Mouse (Mus musculus) embryonic facial prominence, embryonic 12.5 days (tissue): ENCODE data around the gene Shisal2a. TPM values are rescaled to one million over a fixed set of nuclear protein-coding genes. Genes with fewer than 3 reads are reported as not detected.
A peak's percentile ranks its signal among the peaks of the same experiment; 100 is the strongest.

Source experiments
- ATAC-seq: fragments of 200-750 bp; cut with Nextera tagmentation; 2 replicates; pipeline ENCODE4 v1.8.0; 2017; ENCODE audit not compliant: insufficient number of reproducible peaks, insufficient read depth, low FRiP score, low TSS enrichment
- H3K27ac ChIP-seq: fragments of 300-500 bp; sonication (generic); 2 replicates; pipeline ENCODE4 v1.5.1; 2016; ENCODE audit warnings: mild to moderate bottlenecking
- H3K27me3 ChIP-seq: fragments of 300-500 bp; sonication (generic); 2 replicates; pipeline ENCODE4 v1.6.1; 2016; ENCODE audit warnings: mild to moderate bottlenecking, moderate library complexity
- H3K36me3 ChIP-seq: fragments of 300-500 bp; sonication (generic); 2 replicates; pipeline ENCODE4 v1.6.1; 2016; ENCODE audit warnings: mild to moderate bottlenecking
- H3K4me1 ChIP-seq: fragments of 300-500 bp; sonication (generic); 2 replicates; pipeline ENCODE4 v1.6.1; 2016
- H3K4me2 ChIP-seq: fragments of 300-500 bp; sonication (generic); replicated peaks from 2 replicates; pipeline ENCODE4 v1.6.1; 2016; ENCODE audit warnings: mild to moderate bottlenecking, moderate library complexity
- H3K4me3 ChIP-seq: fragments of 300-500 bp; sonication (generic); 2 replicates; pipeline ENCODE4 v1.5.1; 2016; ENCODE audit warnings: mild to moderate bottlenecking
- H3K9ac ChIP-seq: fragments of 300-500 bp; sonication (generic); 2 replicates; pipeline ENCODE4 v1.6.1; 2016; ENCODE audit warnings: mild to moderate bottlenecking, moderate library complexity
- H3K9me3 ChIP-seq: fragments of 300-500 bp; sonication (generic); 2 replicates; pipeline ENCODE4 v1.6.1; 2016; ENCODE audit warnings: mild to moderate bottlenecking, moderate library complexity
- WGBS: fragments of 180-500 bp; shearing (Covaris S2); methylation state at CpG from one replicate; pipeline ENCODE4 v1.1.7; 2016; 5-methylcytosine and 5-hydroxymethylcytosine counted together
- polyA plus RNA-seq: library from polyadenylated mRNA; unstranded; fragments of >200 nt; fragmentation: Nextera tagmentation; extraction: Ambion mirVana; gene quantifications from 2 replicates; pipeline ENCODE4 v1.2.1, GENCODE M21; 2016

Gene Shisal2a
- polyA plus RNA-seq, 1 experiment from 2014 or later: 13.3 TPM

GRCm38 (mm10) chr4:108332041-108332440 is 51.1 kb downstream of the Shisal2a start:
- Histone ChIP-seq H3K27me3 (no peaks in the 10 kb centered on the region), H3K36me3 (peaks cover 46% of the 10 kb centered on the region), H3K9ac (no peak overlapping the region), H3K4me2 (no peak overlapping the region), H3K4me3 (no peak overlapping the region), H3K27ac (no peak overlapping the region), H3K9me3 (no peaks in the 10 kb centered on the region), H3K4me1 (0 out of 2 replicates have a peak, but pooled peaks cover 2% of the 10 kb centered on the region)
- ATAC-seq: no peak
- 86% methylated on average over 9 of the region's 9 CpGs for WGBS

DNA sequence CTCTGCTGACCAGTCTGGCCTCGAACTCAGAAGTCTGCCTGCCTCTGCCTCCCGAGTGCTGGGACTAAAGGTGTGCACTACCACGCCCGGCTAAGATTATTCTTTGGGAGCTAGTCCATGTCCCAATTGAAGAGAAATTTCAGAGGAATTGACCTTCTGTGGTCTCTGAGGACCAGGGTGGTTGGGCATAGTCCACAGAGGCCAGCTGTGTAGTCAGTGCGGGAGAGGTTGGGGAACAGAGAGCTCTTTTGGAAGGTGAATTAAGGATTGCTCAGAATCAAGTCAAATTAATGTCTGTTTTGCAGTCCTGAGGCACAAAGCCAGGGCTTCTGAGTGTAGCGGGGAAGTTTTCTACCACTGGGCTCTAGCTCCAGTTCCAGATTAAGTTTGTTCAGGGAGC is 53.3 kb downstream of the Shisal2a start:
- 95% methylated on average over 6 of the region's 6 CpGs for WGBS
- Histone ChIP-seq H3K36me3 (peaks cover 35% of the 10 kb centered on the region), H3K27ac (no peak overlapping the region), H3K27me3 (no peaks in the 10 kb centered on the region), H3K4me3 (no peak overlapping the region), H3K9ac (no peak overlapping the region), H3K4me1 (0 out of 2 replicates have a peak, but pooled peaks cover 2% of the 10 kb centered on the region), H3K9me3 (no peaks in the 10 kb centered on the region), H3K4me2 (no peak overlapping the region)
- ATAC-seq: no peak

DNA sequence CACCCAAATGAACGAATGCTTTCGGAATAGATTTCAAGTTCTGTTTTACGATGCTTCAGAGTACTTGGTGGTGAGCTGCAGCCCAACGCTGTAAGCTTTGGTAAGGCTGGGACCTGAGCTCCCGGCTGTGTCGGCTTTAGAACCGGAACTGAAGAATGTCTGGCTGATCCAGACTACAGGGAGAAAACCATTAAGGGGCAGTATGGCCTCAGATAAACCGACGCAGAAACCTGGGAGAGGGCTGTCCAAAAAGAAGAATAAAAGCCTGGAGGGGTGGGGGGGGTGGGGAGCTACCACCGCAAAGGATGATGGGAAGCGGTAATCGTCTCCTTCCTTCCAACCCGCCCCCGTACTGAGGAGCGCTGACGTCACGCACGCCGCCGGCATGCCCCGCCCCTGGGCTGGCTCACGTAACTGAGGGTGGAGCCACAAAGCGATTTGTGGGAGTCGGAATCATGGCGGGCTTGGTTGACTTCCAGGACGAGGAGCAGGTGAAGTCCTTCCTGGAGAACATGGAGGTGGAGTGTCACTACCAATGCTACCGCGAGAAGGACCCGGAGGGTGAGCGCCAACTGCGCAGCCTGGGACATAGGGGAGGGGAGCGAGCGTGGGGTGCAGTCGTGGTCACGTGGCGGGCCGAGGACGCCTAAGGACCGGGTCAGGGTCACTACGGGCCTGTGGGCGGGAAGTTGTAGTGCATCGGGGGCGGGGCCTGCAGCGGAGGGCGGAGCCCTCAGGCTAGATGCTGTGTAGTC is 55.2 kb downstream of the Shisal2a start, which contains the start of gene Coa7:
TSS of gene Coa7 (plus strand) at position 411 of the 755 bp plus-strand sequence.
- peak within 1 kb of the TSS; percentile 79 for H3K4me3 ChIP-seq
- ATAC-seq: peak; percentile 87
- H3K9ac ChIP-seq: peak within 1 kb of the TSS; percentile 60
- peaks cover 17% of the 10 kb centered on the region for H3K36me3 ChIP-seq
- H3K4me1 ChIP-seq: 0 out of 2 replicates have a peak, but pooled peaks cover 2% of the 10 kb centered on the region
- peak within 1 kb of the TSS; percentile 93 for H3K27ac ChIP-seq
- H3K9me3 ChIP-seq: no peaks in the 10 kb centered on the region
- H3K4me2 ChIP-seq: peak within 1 kb of the TSS; percentile 60
- no peaks in the 10 kb centered on the region for H3K27me3 ChIP-seq
- WGBS: 1% methylated on average over 44 of the region's 45 CpGs

DNA sequence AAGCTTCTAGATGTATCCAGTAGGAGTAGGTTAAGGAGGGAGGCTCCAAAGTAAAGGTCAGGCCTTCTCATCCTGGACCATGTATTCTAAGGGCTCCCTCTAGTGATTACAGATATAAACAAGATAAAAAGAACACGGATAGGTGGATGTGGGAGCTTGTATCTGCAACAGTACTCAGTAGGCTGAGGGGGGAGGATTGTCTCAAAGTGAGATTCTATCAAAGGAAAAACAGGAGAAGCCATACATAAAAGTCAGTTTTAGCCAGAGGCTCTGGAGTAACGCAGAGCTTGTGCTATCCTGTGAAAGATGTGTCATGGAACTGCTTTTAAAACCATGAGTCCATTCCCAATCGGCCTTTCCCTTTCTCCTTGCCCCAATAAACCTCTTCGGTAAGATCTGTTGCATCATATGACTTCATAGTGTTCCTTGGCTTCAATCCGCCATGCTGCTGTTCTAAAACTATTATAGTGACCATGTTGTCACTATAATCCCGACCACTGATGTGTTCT is 56.0 kb downstream of the Shisal2a start:
- peaks cover 10% of the 10 kb centered on the region for H3K36me3 ChIP-seq
- H3K9ac ChIP-seq: no peak overlapping the region; the same call in 1 of the 2 replicates
- WGBS: 37% methylated on average over 6 of the region's 6 CpGs
- H3K4me2 ChIP-seq: peak overlapping the region; percentile 60
- H3K27ac ChIP-seq: peak overlapping the region; percentile 93
- H3K4me3 ChIP-seq: peak overlapping the region; percentile 79
- 0 out of 2 replicates have a peak, but pooled peaks cover 2% of the 10 kb centered on the region for H3K4me1 ChIP-seq
- no peaks in the 10 kb centered on the region for H3K27me3 ChIP-seq
- H3K9me3 ChIP-seq: no peaks in the 10 kb centered on the region
- no peak for ATAC-seq

DNA sequence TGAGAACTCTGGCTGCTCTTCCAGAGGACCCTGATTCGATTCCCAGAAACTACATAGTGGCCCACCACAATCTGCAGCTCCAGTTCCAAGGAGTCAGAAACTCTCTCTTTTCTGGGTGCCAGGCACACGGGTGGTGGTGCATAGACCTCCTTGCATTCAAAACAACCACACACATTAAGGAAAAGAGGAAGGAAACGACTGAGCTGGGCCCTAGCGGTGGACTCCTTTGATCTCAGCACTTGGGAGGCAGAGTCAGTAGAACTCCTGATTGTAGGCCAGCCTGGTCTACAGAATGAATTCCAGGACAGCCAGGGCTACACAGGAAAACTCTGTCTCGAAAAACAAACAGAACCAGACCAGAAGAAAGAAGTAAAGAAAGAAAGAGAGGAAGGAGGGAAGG is 59.6 kb downstream of the Shisal2a start:
- no peak overlapping the region for H3K27ac ChIP-seq
- no peaks in the 10 kb centered on the region for H3K27me3 ChIP-seq
- ATAC-seq: no peak
- H3K9ac ChIP-seq: no peak overlapping the region
- H3K4me1 ChIP-seq: peaks cover 1% of the 10 kb centered on the region; the same call in 1 of the 2 replicates
- no peak overlapping the region for H3K4me3 ChIP-seq
- H3K9me3 ChIP-seq: no peaks in the 10 kb centered on the region
- H3K36me3 ChIP-seq: no peaks in the 10 kb centered on the region
- 77% methylated on average over 5 of the region's 5 CpGs for WGBS
- no peak overlapping the region for H3K4me2 ChIP-seq

DNA sequence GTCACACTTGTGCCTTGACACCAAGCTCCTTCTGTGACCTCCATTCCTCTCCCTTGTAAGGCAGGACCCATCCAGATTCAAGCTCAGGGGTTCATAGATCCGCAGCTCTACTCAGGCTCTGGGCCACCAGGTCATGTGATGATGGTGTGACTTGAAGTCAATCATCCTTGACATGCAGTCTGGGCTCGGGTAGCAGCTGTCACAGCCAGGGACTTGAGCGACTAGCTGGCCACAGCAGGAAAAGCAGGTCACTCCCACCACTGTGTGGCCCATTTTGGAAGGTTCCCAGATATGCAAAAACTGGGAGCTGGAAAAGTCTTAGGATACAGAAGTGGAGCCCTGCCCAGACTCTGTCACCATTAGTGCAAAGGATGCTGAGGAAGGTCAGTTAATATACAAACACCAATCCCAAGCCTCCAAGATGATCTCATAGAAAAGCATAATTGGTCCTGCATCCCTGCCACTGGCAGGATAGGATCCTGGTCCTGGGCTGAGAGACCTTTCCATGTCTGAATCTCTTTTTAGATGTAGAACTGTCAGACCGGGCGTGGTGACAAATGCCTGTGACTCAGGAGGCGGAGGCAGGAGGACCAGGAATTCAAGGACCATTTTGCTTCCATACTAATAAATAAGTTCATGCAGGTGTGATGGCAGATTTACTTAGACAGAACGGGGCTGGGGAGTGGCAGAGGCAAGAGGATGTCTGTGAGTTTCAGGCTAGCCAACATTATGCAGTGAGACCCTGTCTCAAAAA is 62.3 kb downstream of the Shisal2a start:
- ATAC-seq: 0 out of 2 replicates have a peak, but pooled peaks have one; percentile 35
- WGBS: 79% methylated on average over 7 of the region's 7 CpGs

DNA sequence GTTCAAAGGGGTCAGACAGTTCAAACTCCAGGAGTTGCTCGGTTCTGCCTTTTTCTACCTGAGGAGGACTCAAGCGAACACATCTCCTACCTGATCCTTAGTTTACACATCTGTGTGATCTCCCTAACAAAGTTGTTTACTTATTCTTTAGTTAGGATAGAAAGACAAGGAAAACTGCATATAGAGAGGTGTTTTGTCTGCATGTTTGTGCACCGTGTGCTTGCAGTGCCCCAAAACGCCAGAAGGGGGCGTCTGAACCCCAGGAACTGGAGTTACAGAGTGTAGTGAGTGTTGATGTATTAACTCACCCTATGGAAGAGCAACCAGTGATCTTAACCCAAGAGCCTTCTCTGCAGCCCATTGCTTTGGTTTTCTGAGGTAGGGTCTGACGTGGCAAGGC is 63.4 kb downstream of the Shisal2a start:
- Histone ChIP-seq H3K4me1 (no peaks in the 10 kb centered on the region; the same call in 1 of the 2 replicates), H3K4me2 (no peak overlapping the region), H3K36me3 (no peaks in the 10 kb centered on the region), H3K9ac (no peak overlapping the region), H3K9me3 (no peaks in the 10 kb centered on the region), H3K27me3 (no peaks in the 10 kb centered on the region), H3K4me3 (no peak overlapping the region), H3K27ac (no peak overlapping the region)
- no peak for ATAC-seq
- 72% methylated on average over 6 of the region's 6 CpGs for WGBS

More for the DNA sequence above, 62.3 kb downstream of the Shisal2a start:
- Histone ChIP-seq H3K36me3 (no peaks in the 10 kb centered on the region), H3K4me2 (no peak overlapping the region), H3K4me1 (no peaks in the 10 kb centered on the region; the same call in 1 of the 2 replicates), H3K4me3 (no peak overlapping the region), H3K9ac (no peak overlapping the region), H3K27me3 (no peaks in the 10 kb centered on the region), H3K9me3 (no peaks in the 10 kb centered on the region), H3K27ac (no peak overlapping the region)

GRCm38 (mm10) chr4:108318649-108319615 is 64.2 kb downstream of the Shisal2a start:
- 61% methylated on average over 8 of the region's 8 CpGs for WGBS
- Histone ChIP-seq H3K36me3 (no peaks in the 10 kb centered on the region), H3K9ac (no peak overlapping the region), H3K4me2 (no peak overlapping the region), H3K9me3 (no peaks in the 10 kb centered on the region), H3K27ac (no peak overlapping the region), H3K27me3 (no peaks in the 10 kb centered on the region), H3K4me3 (no peak overlapping the region), H3K4me1 (no peaks in the 10 kb centered on the region; the same call in 1 of the 2 replicates)
- no peak for ATAC-seq

Other genes with a start within 250 kb of the Shisal2a start
- 156 and 162 TPM in 2 replicates for gene Scp2, start 238.4 kb downstream of the Shisal2a start, polyA plus RNA-seq
- 35.2 and 35.7 TPM in 2 replicates for gene Echdc2, start 217.9 kb downstream of the Shisal2a start, polyA plus RNA-seq
- 0.22 TPM in 1 of 2 replicates, not detected in the other for gene Zyg11a, start 165.3 kb downstream of the Shisal2a start, polyA plus RNA-seq
- 18.4 and 20.5 TPM in 2 replicates for gene Zyg11b, start 82.3 kb downstream of the Shisal2a start, polyA plus RNA-seq
- gene Coa7, start 55.2 kb downstream of the Shisal2a start, polyA plus RNA-seq: 55.6 and 58.0 TPM in 2 replicates
- 62.7 and 67.1 TPM in 2 replicates for gene Gpx7, start 23.6 kb upstream of the Shisal2a start, polyA plus RNA-seq
- gene Tut4, start 76.1 kb upstream of the Shisal2a start, polyA plus RNA-seq: 140 and 146 TPM in 2 replicates
- 101 and 106 TPM in 2 replicates for gene Prpf38a, start 196.0 kb upstream of the Shisal2a start, polyA plus RNA-seq
- gene Orc1, start 196.1 kb upstream of the Shisal2a start, polyA plus RNA-seq: 14.2 and 17.0 TPM in 2 replicates
- 30.2 and 34.4 TPM in 2 replicates for gene Cc2d1b, start 236.6 kb upstream of the Shisal2a start, polyA plus RNA-seq